Mouse (Mus musculus) ES-Bruce4 (cell line): Measurements from ENCODE around the gene Dcst1.

Experiments used
- CTCF ChIP-seq: IDR thresholded peaks from one replicate; pipeline ENCODE4 v1.8.1; 2011; ENCODE audit warnings: low read depth, low read length
- EP300 ChIP-seq: IDR thresholded peaks from 2 replicates; pipeline ENCODE4 v1.6.1; 2011; ENCODE audit warnings: low read depth, low read length; ENCODE audit not compliant: insufficient read depth

DNA sequence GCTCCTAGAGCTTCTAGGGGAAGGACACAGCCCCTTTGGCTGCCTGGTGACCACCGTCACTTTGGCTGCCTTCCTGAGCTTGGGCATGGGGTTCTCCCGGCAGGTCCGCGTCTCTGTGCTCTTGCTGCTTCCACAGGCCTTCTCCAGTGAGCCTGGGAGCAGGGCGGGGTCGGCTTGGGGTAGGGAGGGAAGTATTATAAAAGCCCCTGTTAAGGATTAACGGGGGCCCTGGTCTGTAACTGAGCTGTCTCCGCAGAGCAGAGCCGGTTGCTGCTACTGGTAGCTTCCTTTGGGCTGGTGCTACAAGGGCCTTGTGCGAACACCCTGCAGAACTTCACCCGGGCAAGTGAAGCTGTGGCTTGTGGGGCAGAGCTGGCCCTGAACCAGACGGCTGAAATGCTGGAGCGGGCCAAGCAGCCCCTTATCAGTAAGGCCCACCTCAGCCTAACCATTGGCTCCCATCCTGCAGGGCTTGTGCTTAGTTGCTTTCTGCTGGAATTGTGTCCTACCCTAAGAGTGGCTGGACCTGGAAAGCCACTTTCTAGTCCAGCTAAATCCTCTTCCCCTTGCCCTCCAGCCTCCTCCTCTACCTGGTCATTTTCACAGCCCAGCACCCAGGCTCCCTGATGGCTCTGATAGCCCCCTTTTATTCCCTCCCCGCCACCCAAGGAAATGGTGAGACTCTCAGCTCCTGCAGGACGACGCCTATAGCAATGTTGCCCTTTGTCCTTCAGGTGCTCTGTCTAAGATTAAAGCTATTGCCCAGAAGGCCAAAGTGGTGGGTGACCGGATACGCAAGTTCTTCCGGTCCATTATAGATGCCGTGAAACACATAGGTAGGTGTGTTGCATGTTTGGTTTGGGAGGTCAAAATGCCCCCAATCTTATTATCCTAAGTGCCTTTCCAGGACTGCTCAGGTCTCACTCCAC, 697 bp upstream of the Dcst1 start:
- TF ChIP-seq EP300, result no peak
- TF ChIP-seq CTCF, result no peak
